Mouse (Mus musculus): ENCODE measurements at regions not wholly inside any gene's neighbourhood (a gene's known extent, or its start where the extent isn't known, plus 50 kb on each side); places are given as distances from the start of the nearest gene placed in this dataset.
A peak's percentile ranks its signal among the peaks of the same experiment; 100 is the strongest.

- DNase-seq = no peak
Observed at GRCm38 (mm10) chr17:7680658-7681057, 146.4 kb downstream of the Fndc1 start.

- DNase-seq = no peak
Observed at GRCm38 (mm10) chr17:7679786-7680185, 147.3 kb downstream of the Fndc1 start.

GRCm38 (mm10) chr17:7678898-7679297 is 148.2 kb downstream of the Fndc1 start:
- peak in 1 of 2 experiments; percentile 6 for DNase-seq

- DNase-seq = no peak
Observed at GRCm38 (mm10) chr17:7677796-7678195, 149.3 kb downstream of the Fndc1 start.

GRCm38 (mm10) chr17:7677301-7677700 is 149.8 kb downstream of the Fndc1 start:
- no peak for DNase-seq

GRCm38 (mm10) chr17:7676776-7677175 is 150.3 kb downstream of the Fndc1 start:
- DNase-seq = no peak

- DNase-seq = no peak
Observed at GRCm38 (mm10) chr17:7674511-7674910, 152.6 kb downstream of the Fndc1 start.

- DNase-seq = no peak
Observed at GRCm38 (mm10) chr17:7667826-7668225, 159.3 kb downstream of the Fndc1 start.

- no peak for DNase-seq
Observed at GRCm38 (mm10) chr17:7666781-7667398, 160.2 kb downstream of the Fndc1 start.

- no peak for DNase-seq
Observed at GRCm38 (mm10) chr17:7666207-7666606, 160.9 kb downstream of the Fndc1 start.

- no peak for DNase-seq
Observed at GRCm38 (mm10) chr17:7665686-7666085, 161.4 kb downstream of the Fndc1 start.

GRCm38 (mm10) chr17:7663896-7664880 is 162.9 kb downstream of the Fndc1 start:
- no peak for DNase-seq

GRCm38 (mm10) chr17:7656503-7656902 is 170.6 kb downstream of the Fndc1 start:
- no peak for DNase-seq

- DNase-seq = no peak
Observed at GRCm38 (mm10) chr17:7655966-7656365, 171.1 kb downstream of the Fndc1 start.

GRCm38 (mm10) chr17:7654064-7654564 is 173.0 kb downstream of the Fndc1 start:
- DNase-seq = no peak

- no peak for DNase-seq
Observed at GRCm38 (mm10) chr17:7652037-7652436, 175.1 kb downstream of the Fndc1 start.

GRCm38 (mm10) chr17:7650417-7650816 is 176.7 kb downstream of the Fndc1 start:
- DNase-seq = no peak

GRCm38 (mm10) chr17:7644857-7645481 is 182.1 kb downstream of the Fndc1 start:
- no peak for DNase-seq

GRCm38 (mm10) chr17:7643640-7644039 is 183.5 kb downstream of the Fndc1 start:
- DNase-seq = no peak

GRCm38 (mm10) chr17:7642442-7642887 is 184.6 kb downstream of the Fndc1 start:
- no peak for DNase-seq

- DNase-seq = no peak
Observed at GRCm38 (mm10) chr17:7634291-7634664, 192.8 kb downstream of the Fndc1 start.

- DNase-seq = no peak
Observed at GRCm38 (mm10) chr17:7633382-7634290, 193.5 kb downstream of the Fndc1 start.
